Mouse (Mus musculus) CH12.LX (cell line): ENCODE measurements around the gene Ahr. TPM values are rescaled to one million over a fixed set of nuclear protein-coding genes. Genes with fewer than 3 reads are reported as not detected.

Experiments used
- DNase-seq: peaks from one replicate; pipeline ENCODE4 v3.0.0-alpha.2; 2013; ENCODE audit errors: extremely low read depth
- H3K27ac ChIP-seq: 2 replicates; pipeline ENCODE4 v1.5.1; 2012; ENCODE audit warnings: low read depth, mild to moderate bottlenecking, control low read depth, moderate library complexity; ENCODE audit not compliant: insufficient read depth
- H3K27me3 ChIP-seq: replicated peaks from 2 replicates; pipeline ENCODE3; 2012; ENCODE audit warnings: inconsistent platforms
- H3K36me3 ChIP-seq, 2 experiments: replicated peaks in 1 of 2; 2 replicates each; pipeline versions ENCODE3 to v1.6.1; 2012; ENCODE audit warnings: inconsistent platforms in 1 of 2, low read length in 1 of 2, mild to moderate bottlenecking in 1 of 2, mixed read lengths in 1 of 2, moderate library complexity in 1 of 2; ENCODE audit not compliant: control insufficient read depth in 1 of 2, insufficient read depth in 1 of 2
- H3K4me1 ChIP-seq, 2 experiments: 2 replicates each; pipeline ENCODE4 v1.6.1; 2012; ENCODE audit warnings: inconsistent platforms in 1 of 2, moderate library complexity in 1 of 2; ENCODE audit not compliant: insufficient read depth in 2 of 2, control insufficient read depth in 1 of 2
- H3K4me2 ChIP-seq: 2 replicates; pipeline ENCODE4 v1.6.1; 2012; ENCODE audit warnings: low read depth, mild to moderate bottlenecking, control low read depth; ENCODE audit not compliant: poor library complexity, insufficient read depth, severe bottlenecking
- H3K4me3 ChIP-seq, 3 experiments: fragments of 150-350 bp in 1 of 3; sonication (generic) in 1 of 3; replicated peaks in 1 of 3; 2 replicates each; pipeline versions ENCODE3 to v1.5.1; 2011 to 2012; ENCODE audit warnings: low read depth in 2 of 3, low read length in 2 of 3, mild to moderate bottlenecking in 2 of 3, moderate library complexity in 2 of 3, control low read depth in 1 of 3, improper control_type of control experiment in 1 of 3, inconsistent platforms in 1 of 3, mixed read lengths in 1 of 3; ENCODE audit not compliant: poor library complexity in 1 of 3
- H3K79me2 ChIP-seq: replicated peaks from 2 replicates; pipeline ENCODE4 v1.6.1; 2012; ENCODE audit warnings: mild to moderate bottlenecking, moderate library complexity; ENCODE audit not compliant: control insufficient read depth, poor library complexity, insufficient read depth, severe bottlenecking; ENCODE audit errors: extremely low read depth
- H3K9ac ChIP-seq: 2 replicates; pipeline ENCODE4 v1.6.1; 2012; ENCODE audit warnings: low read depth, mild to moderate bottlenecking, control low read depth, moderate library complexity; ENCODE audit not compliant: insufficient read depth
- H3K9me3 ChIP-seq: replicated peaks from 2 replicates; pipeline ENCODE3; 2012; ENCODE audit warnings: low read length, inconsistent platforms, mixed read lengths
- CTCF ChIP-seq, 2 experiments: IDR thresholded peaks in 1 of 2; conservative IDR thresholded peaks in 1 of 2; 2 replicates each; pipeline ENCODE4 v1.5.1; 2011 to 2012; ENCODE audit warnings: low read depth in 2 of 2, low read length in 2 of 2, improper control_type of control experiment in 1 of 2, inconsistent platforms in 1 of 2, mild to moderate bottlenecking in 1 of 2, moderate library complexity in 1 of 2
- ELF1 ChIP-seq: IDR thresholded peaks from 2 replicates; pipeline ENCODE4 v1.6.1; 2014; ENCODE audit warnings: low read depth, mild to moderate bottlenecking, inconsistent platforms, low read length, improper control_type of control experiment
- GABPA ChIP-seq: IDR thresholded peaks from 2 replicates; pipeline ENCODE4 v1.6.1; 2012; ENCODE audit warnings: low read depth, low read length, improper control_type of control experiment, inconsistent platforms; ENCODE audit not compliant: insufficient replicate concordance
- IRF4 ChIP-seq: IDR thresholded peaks from 2 replicates; pipeline ENCODE4 v1.6.1; 2014; ENCODE audit warnings: low read depth, mild to moderate bottlenecking, inconsistent platforms, low read length, improper control_type of control experiment
- JUND ChIP-seq: conservative IDR thresholded peaks from 2 replicates; pipeline ENCODE4 v1.6.1; 2011; ENCODE audit warnings: low read depth, low read length, improper control_type of control experiment
- KAT2A ChIP-seq: IDR thresholded peaks from 2 replicates; pipeline ENCODE4 v1.6.1; 2012; ENCODE audit warnings: low read length, improper control_type of control experiment, inconsistent platforms; ENCODE audit not compliant: insufficient replicate concordance
- MAFK ChIP-seq: IDR thresholded peaks from 2 replicates; pipeline ENCODE4 v1.6.1; 2011; ENCODE audit warnings: low read length, improper control_type of control experiment; ENCODE audit not compliant: insufficient replicate concordance
- MAX ChIP-seq: IDR thresholded peaks from 2 replicates; pipeline ENCODE4 v1.6.1; 2011; ENCODE audit warnings: low read length, improper control_type of control experiment
- MAZ ChIP-seq: IDR thresholded peaks from 2 replicates; pipeline ENCODE4 v1.6.1; 2012; ENCODE audit warnings: low read depth, mild to moderate bottlenecking, inconsistent platforms, low read length, improper control_type of control experiment, moderate library complexity
- MEF2A ChIP-seq: IDR thresholded peaks from 2 replicates; pipeline ENCODE4 v1.6.1; 2014; ENCODE audit warnings: low read depth, mild to moderate bottlenecking, inconsistent platforms, low read length, improper control_type of control experiment, borderline replicate concordance
- MXI1 ChIP-seq: IDR thresholded peaks from 2 replicates; pipeline ENCODE4 v1.6.1; 2011; ENCODE audit warnings: mild to moderate bottlenecking, low read depth, low read length, improper control_type of control experiment
- NRF1 ChIP-seq: IDR thresholded peaks from 2 replicates; pipeline ENCODE4 v1.6.1; 2014; ENCODE audit warnings: low read depth, mild to moderate bottlenecking, inconsistent platforms, low read length, improper control_type of control experiment, moderate library complexity
- PAX5 ChIP-seq: IDR thresholded peaks from 2 replicates; pipeline ENCODE4 v1.6.1; 2012; ENCODE audit warnings: low read length, inconsistent platforms, mixed read lengths
- POLR2A ChIP-seq: IDR thresholded peaks from 2 replicates; pipeline ENCODE4 v1.6.1; 2011; ENCODE audit warnings: low read depth, mild to moderate bottlenecking, improper control_type of control experiment, low read length
- RAD21 ChIP-seq: IDR thresholded peaks from 2 replicates; pipeline ENCODE4 v1.6.1; 2011; ENCODE audit warnings: low read depth, mild to moderate bottlenecking, low read length, improper control_type of control experiment, moderate library complexity
- RCOR1 ChIP-seq: conservative IDR thresholded peaks from 2 replicates; pipeline ENCODE4 v1.6.1; 2012; ENCODE audit warnings: low read depth, mild to moderate bottlenecking, inconsistent platforms, low read length, improper control_type of control experiment
- SIN3A ChIP-seq: IDR thresholded peaks from 2 replicates; pipeline ENCODE4 v1.6.1; 2012; ENCODE audit warnings: low read length, improper control_type of control experiment, inconsistent platforms
- TBP ChIP-seq: conservative IDR thresholded peaks from 2 replicates; pipeline ENCODE4 v1.6.1; 2011; ENCODE audit warnings: low read depth, low read length, improper control_type of control experiment
- UBTF ChIP-seq: IDR thresholded peaks from 2 replicates; pipeline ENCODE4 v1.6.1; 2012; ENCODE audit warnings: low read depth, mild to moderate bottlenecking, inconsistent platforms, low read length, improper control_type of control experiment, moderate library complexity
- USF2 ChIP-seq: conservative IDR thresholded peaks from 2 replicates; pipeline ENCODE4 v1.6.1; 2011; ENCODE audit warnings: low read depth, low read length, improper control_type of control experiment
- ZMIZ1 ChIP-seq: IDR thresholded peaks from 2 replicates; pipeline ENCODE4 v1.6.1; 2012; ENCODE audit warnings: low read depth, mild to moderate bottlenecking, inconsistent platforms, low read length, improper control_type of control experiment
- dilution Hi-C: fragments of 300-500 bp; cut with MboI; formaldehyde crosslinking; loops from 2 replicates; pipeline ENCODE4 v1.14.3; 2020; ENCODE audit warnings: low sequenced_read_pairs; ENCODE audit not compliant: extremely low pct_unique_long_range_greater_than_20kb, extremely low pct_ligation_motif_present
- in situ Hi-C: fragments of 300-500 bp; cut with MboI; formaldehyde crosslinking; loops from 3 replicates; pipeline ENCODE4 v1.14.3; 2019; ENCODE audit warnings: low sequenced_read_pairs, low pct_ligation_motif_present, low pct_unique_long_range_greater_than_20kb, mixed read lengths
- polyA plus RNA-seq: library from polyadenylated mRNA; unstranded; fragments of >175 nt; gene quantifications from 2 replicates; pipeline ENCODE4 v1.2.1, GENCODE M21; 2012; ENCODE audit warnings: low read depth; ENCODE audit not compliant: insufficient read length
- total RNA-seq, 2 experiments: library from RNA; depleted of rRNA; stranded (reverse); fragments of 300-350 nt in 1 of 2; fragments of >200 nt in 1 of 2; gene quantifications; 2 replicates each; pipeline ENCODE4 v1.2.3; 2012 to 2014

Gene Ahr
- total and polyA plus RNA-seq, 3 experiments: 4.9 to 8.2 (median 7.1) TPM

DNA sequence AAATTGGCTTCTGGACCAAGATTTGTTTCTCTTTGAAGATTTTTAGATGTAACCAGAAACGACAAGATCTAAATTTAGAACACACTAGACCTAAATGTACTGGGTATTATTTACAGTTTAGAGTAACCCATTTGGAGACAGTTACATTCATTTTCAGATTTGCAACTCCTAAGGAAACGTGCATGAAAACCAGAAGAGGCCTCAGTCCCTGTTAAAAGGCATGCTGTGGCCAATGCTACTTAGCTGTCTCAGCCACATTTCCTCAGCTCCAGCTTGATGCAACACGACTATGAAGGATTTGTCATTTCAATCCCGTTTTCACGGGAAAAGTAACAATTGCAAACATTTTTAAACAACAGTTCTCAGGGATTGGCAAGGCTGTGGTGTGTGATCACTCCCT lies 55.9 kb downstream of the Ahr start:
- Histone ChIP-seq H3K4me2 (no peak overlapping the region), H3K4me1 (no peaks in the 10 kb centered on the region), H3K36me3 (no peaks in the 10 kb centered on the region), H3K27ac (no peak overlapping the region), H3K4me3 (no peak overlapping the region), H3K79me2 (no peaks in the 10 kb centered on the region), H3K9me3 (no peaks in the 10 kb centered on the region), H3K9ac (no peak overlapping the region), H3K27me3 (no peaks in the 10 kb centered on the region)
- in situ Hi-C loops (no loop called here), dilution Hi-C loops (no loop called here)
- no peak for TF ChIP-seq ZMIZ1
- TF ChIP-seq KAT2A: no peak
- TF ChIP-seq PAX5: no peak
- TF ChIP-seq MXI1: no peak
- no peak for TF ChIP-seq ELF1
- no peak for TF ChIP-seq MEF2A
- TF ChIP-seq IRF4: no peak
- no peak for TF ChIP-seq RAD21
- no peak for TF ChIP-seq RCOR1
- TF ChIP-seq JUND: no peak
- no peak for TF ChIP-seq USF2
- no peak for TF ChIP-seq CTCF (conservative IDR thresholded peaks at IDR 0.05 in 1 of 2, IDR thresholded peaks at IDR 0.05 in 1 of 2; ENCODE audit: low read depth in 2 of 2, low read length in 2 of 2)
- no peak for TF ChIP-seq GABPA
- TF ChIP-seq TBP: no peak
- DNase-seq: no peak

DNA sequence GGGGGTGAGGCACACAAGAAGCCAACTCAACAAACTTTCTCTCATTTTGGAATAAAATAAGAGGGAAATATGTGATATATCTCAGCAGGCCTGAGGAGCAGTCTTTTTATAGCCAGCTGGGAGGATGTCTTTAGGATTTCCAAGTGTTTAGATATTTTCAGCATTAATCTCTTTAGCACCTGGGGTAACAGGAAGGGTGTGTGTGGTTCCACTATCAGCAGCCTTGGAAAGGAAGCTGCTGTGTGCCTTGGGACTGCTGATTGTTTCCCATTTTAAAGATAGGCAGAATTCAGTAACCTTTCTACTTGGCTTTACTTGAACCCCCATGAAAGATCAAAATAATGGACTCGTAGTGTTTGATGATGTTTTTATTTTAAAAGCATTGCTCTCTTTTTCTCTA lies 71.4 kb downstream of the Ahr start:
- in situ Hi-C loops (no loop called here), dilution Hi-C loops (no loop called here)
- TF ChIP-seq ZMIZ1 (no peak), POLR2A (no peak), NRF1 (no peak), SIN3A (no peak), UBTF (no peak), MAZ (no peak), MAFK (no peak), TBP (no peak), MAX (no peak), JUND (no peak), CTCF (conservative IDR thresholded peaks at IDR 0.05 in 1 of 2, IDR thresholded peaks at IDR 0.05 in 1 of 2; ENCODE audit: low read depth in 2 of 2, low read length in 2 of 2) (no peak), PAX5 (no peak), KAT2A (no peak), IRF4 (no peak)
- no peak overlapping the region for H3K4me2 ChIP-seq
- H3K27ac ChIP-seq: no peak overlapping the region
- H3K9me3 ChIP-seq: no peaks in the 10 kb centered on the region
- H3K4me3 ChIP-seq: no peak overlapping the region
- H3K36me3 ChIP-seq: no peaks in the 10 kb centered on the region
- no peaks in the 10 kb centered on the region for H3K27me3 ChIP-seq
- peak; percentile 5 for DNase-seq
- no peak overlapping the region for H3K9ac ChIP-seq
- H3K79me2 ChIP-seq: no peaks in the 10 kb centered on the region
- H3K4me1 ChIP-seq: peaks cover 4 to 20% of the 10 kb centered on the region in 2 experiments
